Mouse (Mus musculus) ZHBTc4 (cell line): ENCODE data around the gene 4930442H23Rik.

Source experiments
- DNase-seq: peaks from one replicate; pipeline ENCODE4 v3.0.0-alpha.2; 2011; ENCODE audit warnings: low read depth, low spot score

The 4930442H23Rik gene

DNA sequence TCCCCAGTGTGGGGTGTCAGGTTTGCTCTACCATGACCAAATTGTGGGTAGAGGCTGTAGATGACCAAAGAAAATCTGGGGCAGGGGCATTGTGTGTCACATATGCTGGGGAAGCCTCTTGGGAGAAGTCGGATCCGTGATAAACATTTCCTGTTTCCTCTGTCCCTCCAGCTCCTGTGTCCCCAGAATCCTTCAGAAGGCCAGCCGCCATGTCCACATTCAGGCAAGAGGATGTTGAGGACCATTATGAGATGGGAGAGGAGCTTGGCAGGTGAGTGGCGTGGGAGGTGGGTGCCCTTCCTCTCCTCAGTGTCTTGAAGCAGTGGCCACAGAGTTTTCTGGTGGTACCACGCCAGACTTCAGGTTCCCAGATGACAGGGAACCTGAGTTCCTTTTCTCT, at the start of gene 4930442H23Rik:
TSS of gene 4930442H23Rik (minus strand) at position 45 of the 400 bp plus-strand sequence.
- no peak for DNase-seq

DNA sequence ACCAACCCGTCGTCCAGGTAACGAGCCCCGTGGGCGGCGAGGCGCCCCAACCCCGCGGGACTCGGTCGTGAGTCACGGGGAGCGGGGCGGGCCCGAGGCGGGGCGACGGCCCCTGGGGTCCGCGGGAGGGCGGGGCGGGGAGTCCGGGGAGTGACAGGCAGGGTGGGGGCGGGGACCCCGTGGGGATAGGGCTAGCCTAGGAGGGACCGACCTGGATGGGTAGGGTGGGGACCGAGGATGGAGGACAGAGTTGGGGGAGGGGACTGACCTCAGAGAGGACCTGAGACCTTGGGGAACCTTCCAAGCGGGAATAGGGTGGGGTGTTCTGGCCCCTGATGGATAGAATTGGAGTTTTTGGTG, 49.6 kb upstream of the 4930442H23Rik start:
- DNase-seq, result no peak

- peak; percentile 96 for DNase-seq
Observed at GRCm38 (mm10) chr10:81232580-81233225, 49.1 kb upstream of the 4930442H23Rik start, which contains the start of gene Zfr2. Gene Zfr2 (plus strand): TSS chr10:81233155.

GRCm38 (mm10) chr10:81231436-81231835, 47.8 kb upstream of the 4930442H23Rik start:
- no peak for DNase-seq

- peak; percentile 51 for DNase-seq
Observed at GRCm38 (mm10) chr10:81230438-81231332, 47.0 kb upstream of the 4930442H23Rik start, which contains the start of gene Atcay. Gene Atcay (minus strand): TSS chr10:81230833.

- no peak for DNase-seq
Observed at GRCm38 (mm10) chr10:81229735-81230437, 46.2 kb upstream of the 4930442H23Rik start.

DNA sequence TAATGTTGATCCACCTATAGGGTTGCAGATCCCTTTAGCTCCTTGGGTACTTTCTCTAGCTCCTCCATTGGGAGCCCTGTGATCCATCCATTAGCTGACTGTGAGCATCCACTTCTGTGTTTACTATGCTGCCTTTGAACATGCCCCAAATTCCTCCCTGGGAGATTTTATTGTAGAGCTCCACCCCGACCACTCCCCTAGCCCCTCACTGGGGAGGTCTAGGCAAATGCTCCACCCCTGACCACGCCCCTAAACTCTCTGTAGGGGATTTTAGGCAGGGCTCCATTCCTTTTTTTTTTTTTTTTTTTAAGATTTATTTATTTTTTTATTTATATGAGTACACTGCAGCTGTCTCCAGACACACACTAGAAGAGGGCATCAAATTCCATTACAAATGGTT, 40.1 kb upstream of the 4930442H23Rik start:
- DNase-seq, result peak; percentile 63

DNA sequence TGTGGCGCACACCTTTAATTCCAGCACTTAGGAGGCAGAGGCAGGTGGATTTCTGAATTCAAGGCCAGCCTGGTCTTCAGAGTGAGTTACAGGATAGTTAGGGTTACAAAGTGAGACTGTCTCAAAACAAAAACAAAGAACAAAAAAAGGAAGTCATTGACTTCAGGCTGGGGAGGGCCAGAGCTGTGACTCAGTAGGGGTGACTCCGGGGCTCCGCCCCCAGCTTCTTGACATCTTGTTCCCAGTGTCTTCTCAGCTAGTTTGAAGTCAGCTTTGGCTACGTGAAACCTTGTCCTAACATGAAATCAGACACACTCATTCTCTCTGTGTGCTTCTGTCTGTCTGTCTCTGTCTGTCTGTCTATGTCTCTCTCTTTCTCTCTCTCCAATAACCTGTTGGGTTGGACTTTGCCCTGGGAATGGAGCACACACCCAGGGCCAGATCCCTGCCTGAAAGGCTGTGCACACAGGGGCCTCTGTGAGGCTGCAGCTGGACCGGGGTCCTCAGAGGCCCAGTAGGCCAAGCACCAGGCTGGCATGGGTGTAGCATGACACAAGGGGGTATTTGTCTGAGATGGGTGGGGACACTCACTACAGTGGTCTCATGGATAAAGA, 37.9 kb upstream of the 4930442H23Rik start:
- DNase-seq, result no peak

DNA sequence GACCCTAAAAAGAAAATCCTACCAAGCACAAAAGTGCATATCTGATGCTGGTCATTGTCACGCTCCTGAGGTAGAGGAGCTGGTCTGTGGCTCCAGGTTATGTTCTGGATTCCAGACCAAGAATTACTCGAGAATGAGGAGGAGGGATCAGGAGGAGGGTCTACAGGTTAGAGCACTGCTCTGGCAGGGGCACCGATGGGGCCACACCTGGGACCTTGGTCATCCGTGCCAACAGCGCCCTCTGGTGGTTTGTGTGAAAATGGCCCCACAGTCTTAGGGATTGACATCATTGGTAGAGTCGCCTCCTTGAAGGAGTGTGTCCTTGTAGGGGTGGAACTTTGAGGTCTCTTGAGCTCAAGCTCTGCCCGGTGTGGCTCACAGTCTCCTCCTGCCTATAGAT, 34.3 kb upstream of the 4930442H23Rik start:
- peak; percentile 75 for DNase-seq

GRCm38 (mm10) chr10:81217267-81217666, 33.6 kb upstream of the 4930442H23Rik start:
- DNase-seq, result peak; percentile 43

DNA sequence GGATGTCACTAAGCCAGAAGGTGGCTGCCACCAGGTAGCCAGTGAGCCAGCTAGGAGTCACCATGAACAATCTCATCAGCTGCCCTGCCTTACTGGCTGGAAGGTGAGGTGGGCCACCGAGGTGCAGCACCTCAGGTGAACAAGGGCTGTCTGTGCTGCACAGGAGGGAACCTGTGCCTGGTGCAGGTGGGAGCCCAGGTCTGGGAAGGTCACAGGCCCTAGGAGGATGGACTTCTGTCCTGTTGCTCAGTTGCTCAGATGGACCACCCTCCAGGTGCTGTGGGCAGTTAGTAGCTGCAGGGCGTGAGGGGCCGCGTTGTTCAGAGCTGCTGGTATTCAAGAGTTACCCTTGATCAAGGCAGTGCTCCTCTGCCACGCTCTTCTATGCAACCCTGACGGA, 33.2 kb upstream of the 4930442H23Rik start:
- no peak for DNase-seq

- DNase-seq, result no peak
Observed at GRCm38 (mm10) chr10:81216260-81216659, 32.6 kb upstream of the 4930442H23Rik start.

DNA sequence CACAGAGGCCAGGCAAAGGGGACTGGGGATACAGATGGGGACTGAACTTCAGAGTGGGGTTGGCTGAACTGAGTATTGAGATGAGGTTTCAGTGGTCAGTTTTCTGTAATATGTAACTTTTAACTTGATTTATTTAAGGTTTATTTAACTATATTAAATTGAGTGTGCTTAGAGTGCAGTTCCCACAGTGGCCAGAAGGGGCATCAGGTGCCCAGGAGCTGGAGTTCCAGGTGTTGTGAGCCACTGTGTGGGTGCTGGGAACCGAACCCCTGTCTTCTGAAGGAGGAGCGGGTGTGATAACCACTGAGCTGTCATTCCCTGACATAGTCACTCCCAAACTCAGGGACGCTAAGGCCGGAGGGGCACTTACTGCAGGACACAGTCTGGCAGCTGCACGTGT, 26.5 kb upstream of the 4930442H23Rik start:
- DNase-seq, result no peak

DNA sequence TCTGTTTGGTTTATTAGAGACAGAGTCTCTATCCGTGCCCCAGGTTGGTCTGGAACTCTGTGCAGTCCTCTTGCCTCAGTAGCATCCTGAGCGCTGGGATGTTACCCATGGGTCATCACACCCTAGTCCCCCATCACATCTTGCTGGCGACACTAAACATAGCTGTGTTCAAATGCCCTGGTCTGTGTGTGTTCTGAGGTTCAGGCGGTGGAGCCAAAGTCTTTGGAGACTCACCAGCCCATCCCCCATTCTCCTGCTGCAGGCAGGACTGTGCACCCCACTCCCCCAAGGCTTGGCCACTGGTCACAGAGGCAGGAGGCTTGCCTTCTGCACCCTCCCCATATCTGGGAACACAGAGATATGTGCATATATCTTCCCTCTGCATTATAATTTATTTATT, 20.5 kb upstream of the 4930442H23Rik start:
- DNase-seq, result no peak

DNA sequence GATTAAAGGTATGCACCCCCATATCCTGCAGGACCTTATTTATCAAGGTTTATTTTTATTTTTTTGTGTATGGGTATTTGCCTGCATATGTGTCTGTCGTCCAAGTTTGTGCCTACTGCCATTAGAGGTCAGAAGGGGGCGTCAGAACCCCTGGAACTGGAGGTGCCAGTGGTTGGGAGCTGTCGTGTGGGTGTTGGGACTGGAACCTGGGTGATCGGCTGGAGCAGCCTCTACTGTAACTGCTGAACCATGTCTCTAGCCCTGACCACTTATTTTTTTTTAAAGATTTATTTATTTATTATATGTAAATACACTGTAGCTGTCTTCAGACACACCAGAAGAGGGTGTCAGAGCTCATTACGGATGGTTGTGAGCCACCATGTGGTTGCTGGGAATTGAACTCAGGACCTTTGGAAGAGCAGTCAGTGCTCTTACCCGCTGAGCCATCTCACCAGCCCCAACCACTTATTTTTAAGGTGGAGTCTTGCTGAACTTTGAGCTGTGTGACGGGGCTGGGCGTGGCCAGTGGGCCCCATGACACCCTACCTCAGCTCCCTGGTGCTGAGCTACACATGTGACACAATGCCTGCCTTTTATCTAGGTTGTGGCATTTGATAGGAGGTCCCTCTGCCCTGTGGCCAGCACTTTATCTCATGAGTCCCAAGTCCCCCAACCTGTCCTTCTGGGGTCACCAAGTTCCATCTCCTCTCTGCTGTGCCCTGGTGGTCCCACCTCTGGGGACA, 19.5 kb upstream of the 4930442H23Rik start:
- DNase-seq, result no peak

DNA sequence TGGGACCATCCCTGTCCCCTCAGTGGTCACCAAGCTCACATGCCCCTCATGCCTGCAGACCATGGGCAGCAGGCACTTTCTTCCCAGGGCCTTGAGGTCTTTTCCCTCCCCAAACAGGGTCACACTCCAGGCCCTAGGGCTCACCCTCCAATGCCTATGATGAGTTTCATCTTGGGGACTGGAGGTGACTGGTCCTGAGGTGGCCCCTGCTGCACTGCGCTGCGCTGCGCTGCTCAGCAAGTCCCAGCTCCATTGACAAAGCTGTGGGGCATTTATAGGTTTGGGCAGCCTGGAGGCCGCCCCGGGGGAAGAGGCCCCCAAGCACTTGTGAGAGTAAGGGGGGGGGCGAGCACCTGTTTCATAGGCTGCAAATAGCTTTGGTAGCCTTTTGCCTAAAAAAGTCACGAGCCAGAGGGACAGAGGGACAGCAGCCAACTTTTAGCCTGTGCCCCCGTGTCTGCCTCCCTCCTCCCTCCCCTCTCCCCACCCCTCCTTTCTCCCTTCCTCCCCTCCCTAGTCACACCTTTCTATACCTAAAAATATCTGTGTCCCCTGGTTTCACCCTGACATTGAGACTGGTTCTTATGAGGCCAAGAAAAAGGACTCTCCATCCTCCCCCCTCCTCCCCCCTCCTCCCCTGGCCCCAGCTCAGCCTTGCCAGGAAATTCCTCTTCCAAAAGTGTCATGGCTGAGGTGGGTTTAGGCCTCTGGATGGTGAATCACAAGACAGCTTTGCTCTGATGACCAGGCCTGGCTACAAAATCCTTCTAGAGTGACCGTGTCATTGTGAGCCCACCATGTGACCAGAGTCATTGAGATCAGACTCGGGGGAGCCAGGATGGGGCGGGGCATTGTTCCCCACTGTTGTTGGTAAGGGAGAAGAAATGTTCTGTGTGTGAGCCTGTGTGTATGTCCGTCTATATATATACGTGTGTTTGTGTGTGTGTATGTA, 18.4 kb upstream of the 4930442H23Rik start, which contains the start of gene Nmrk2:
TSS of gene Nmrk2 (minus strand) at position 245 of the 952 bp plus-strand sequence.
- no peak for DNase-seq

DNA sequence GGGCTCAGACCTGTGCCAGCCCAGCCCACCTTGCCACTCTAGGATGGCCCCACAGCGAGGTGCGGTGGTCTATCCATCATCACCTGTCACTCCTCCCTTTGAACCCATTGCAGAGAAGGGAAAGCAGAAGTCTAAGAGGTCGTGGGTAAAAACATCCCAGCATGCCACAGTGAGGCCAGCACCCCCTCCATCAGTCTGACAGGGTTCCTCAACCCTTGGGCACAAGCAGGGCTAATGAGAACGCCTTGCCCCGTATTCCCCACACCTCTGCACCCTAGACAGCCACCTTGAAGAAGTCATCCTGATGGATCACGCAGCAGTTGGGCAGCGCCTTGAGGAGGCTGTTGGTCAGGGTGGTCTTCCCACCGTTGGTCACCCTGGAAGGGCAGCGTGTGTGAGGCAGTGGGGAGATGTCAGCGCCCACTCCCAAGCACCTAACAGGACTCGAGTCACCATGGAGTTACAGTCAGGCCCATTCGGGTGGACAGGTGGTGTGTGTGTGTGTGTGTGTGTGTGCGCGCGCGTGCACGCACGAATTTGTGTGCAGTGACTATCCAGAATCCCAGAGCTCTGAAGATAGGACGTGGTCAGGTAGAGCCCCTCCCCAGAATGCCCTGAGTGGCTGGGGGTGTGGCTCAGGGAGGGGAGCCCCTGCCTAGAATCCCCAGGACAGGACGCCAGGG, 17.1 kb upstream of the 4930442H23Rik start:
- DNase-seq, result no peak

DNA sequence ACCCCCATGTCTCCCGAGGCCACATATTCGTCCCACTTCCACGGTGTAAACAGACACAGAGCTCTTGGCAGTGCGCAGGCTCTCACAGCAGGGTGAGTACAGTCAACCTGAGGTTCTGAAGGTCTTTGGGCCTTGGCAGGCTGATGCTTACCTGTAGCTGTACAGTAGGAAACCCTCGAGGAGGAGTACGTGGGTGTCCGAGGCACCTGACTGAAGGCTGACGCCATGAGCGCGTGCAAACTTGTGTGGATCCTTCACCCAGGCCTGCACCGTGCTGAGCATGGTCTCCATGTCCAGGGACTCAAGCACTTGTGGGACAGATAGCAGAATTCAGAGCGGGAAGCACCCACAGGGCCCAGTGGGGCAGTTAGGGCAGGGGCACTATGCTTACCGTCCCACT, 16.5 kb upstream of the 4930442H23Rik start:
- no peak for DNase-seq

- no peak for DNase-seq
Observed at GRCm38 (mm10) chr10:81198990-81199389, 15.3 kb upstream of the 4930442H23Rik start.
